Mouse (Mus musculus): ENCODE results near the gene Ankdd1a. TPM values are rescaled to one million over a fixed set of nuclear protein-coding genes. Genes with fewer than 3 reads are reported as not detected.

Ankdd1a gene
- polyA plus RNA-seq, 1 experiment from 2014 or later, result not detected

- Histone ChIP-seq H3K4me3 (ENCODE audit: low read depth, low read length) (no peak overlapping the region), H3K9me3 (ENCODE audit: control insufficient read depth) (no peaks in the 10 kb centered on the region), H3K27me3 (replicated peaks; ENCODE audit: control insufficient read depth, insufficient read depth, low read length) (no peaks in the 10 kb centered on the region), H3K4me1 (replicated peaks; ENCODE audit: control insufficient read depth, insufficient read depth, low read length) (peaks cover 8% of the 10 kb centered on the region), H3K36me3 (ENCODE audit: control insufficient read depth, insufficient read depth) (peaks cover 26% of the 10 kb centered on the region; the same call in 1 of the 2 replicates), H3K4me2 (replicated peaks; ENCODE audit: low read depth) (no peak overlapping the region), H3K9ac (ENCODE audit: low read depth, low read length) (no peak overlapping the region), H3K27ac (ENCODE audit: low read depth, low read length) (no peak overlapping the region)
- no peak for TF ChIP-seq CTCF (IDR thresholded peaks at IDR 0.05; ENCODE audit: low read depth)
- WGBS, result 90% methylated on average over 4 of the region's 4 CpGs
- no peak for ATAC-seq
Measured at GRCm38 (mm10) chr9:65561016-65561415, 41.0 kb upstream of the Ankdd1a start.

- Histone ChIP-seq H3K9ac (ENCODE audit: low read depth, low read length) (no peak overlapping the region), H3K4me3 (ENCODE audit: low read depth, low read length) (no peak overlapping the region), H3K27ac (ENCODE audit: low read depth, low read length) (no peak overlapping the region), H3K9me3 (ENCODE audit: control insufficient read depth) (no peaks in the 10 kb centered on the region), H3K4me2 (replicated peaks; ENCODE audit: low read depth) (no peak overlapping the region), H3K27me3 (replicated peaks; ENCODE audit: control insufficient read depth, insufficient read depth, low read length) (no peaks in the 10 kb centered on the region), H3K4me1 (replicated peaks; ENCODE audit: control insufficient read depth, insufficient read depth, low read length) (peaks cover 8% of the 10 kb centered on the region), H3K36me3 (ENCODE audit: control insufficient read depth, insufficient read depth) (peaks cover 30% of the 10 kb centered on the region; the same call in 1 of the 2 replicates)
- ATAC-seq, result no peak
- 95% methylated on average over 6 of the region's 6 CpGs for WGBS
- TF ChIP-seq CTCF (IDR thresholded peaks at IDR 0.05; ENCODE audit: low read depth), result no peak
Measured at GRCm38 (mm10) chr9:65558806-65559205, 38.8 kb upstream of the Ankdd1a start.

- no peak overlapping the region for H3K27ac ChIP-seq (ENCODE audit: low read depth, low read length)
- peaks cover 3% of the 10 kb centered on the region for H3K4me1 ChIP-seq (replicated peaks; ENCODE audit: control insufficient read depth, insufficient read depth, low read length)
- H3K36me3 ChIP-seq (ENCODE audit: control insufficient read depth, insufficient read depth), result peaks cover 30% of the 10 kb centered on the region; the same call in 1 of the 2 replicates
- no peak overlapping the region for H3K4me2 ChIP-seq (replicated peaks; ENCODE audit: low read depth)
- no peak overlapping the region for H3K4me3 ChIP-seq (ENCODE audit: low read depth, low read length)
- no peak for TF ChIP-seq CTCF (IDR thresholded peaks at IDR 0.05; ENCODE audit: low read depth)
- H3K9me3 ChIP-seq (ENCODE audit: control insufficient read depth), result no peaks in the 10 kb centered on the region
- H3K9ac ChIP-seq (ENCODE audit: low read depth, low read length), result no peak overlapping the region
- no peaks in the 10 kb centered on the region for H3K27me3 ChIP-seq (replicated peaks; ENCODE audit: control insufficient read depth, insufficient read depth, low read length)
- WGBS, result 92% methylated on average over 5 of the region's 5 CpGs
- ATAC-seq, result no peak
Measured at GRCm38 (mm10) chr9:65556979-65557378, 37.0 kb upstream of the Ankdd1a start.

- 95% methylated on average over 8 of the region's 8 CpGs for WGBS
- Histone ChIP-seq H3K36me3 (ENCODE audit: control insufficient read depth, insufficient read depth) (peaks cover 30% of the 10 kb centered on the region; the same call in 1 of the 2 replicates), H3K27ac (ENCODE audit: low read depth, low read length) (no peak overlapping the region), H3K9ac (ENCODE audit: low read depth, low read length) (no peak overlapping the region), H3K4me3 (ENCODE audit: low read depth, low read length) (no peak overlapping the region), H3K27me3 (replicated peaks; ENCODE audit: control insufficient read depth, insufficient read depth, low read length) (no peaks in the 10 kb centered on the region), H3K9me3 (ENCODE audit: control insufficient read depth) (no peaks in the 10 kb centered on the region), H3K4me2 (replicated peaks; ENCODE audit: low read depth) (no peak overlapping the region), H3K4me1 (replicated peaks; ENCODE audit: control insufficient read depth, insufficient read depth, low read length) (0 out of 2 replicates have a peak, but pooled peaks cover under 1% of the 10 kb centered on the region)
- no peak for ATAC-seq
- TF ChIP-seq CTCF (IDR thresholded peaks at IDR 0.05; ENCODE audit: low read depth), result no peak
Measured at GRCm38 (mm10) chr9:65556349-65556748, 36.4 kb upstream of the Ankdd1a start.

GRCm38 (mm10) chr9:65555621-65556020, 35.6 kb upstream of the Ankdd1a start:
- no peak for ATAC-seq
- Histone ChIP-seq H3K27ac (ENCODE audit: low read depth, low read length) (no peak overlapping the region; the same call in 1 of the 2 replicates), H3K27me3 (replicated peaks; ENCODE audit: control insufficient read depth, insufficient read depth, low read length) (no peaks in the 10 kb centered on the region), H3K9ac (ENCODE audit: low read depth, low read length) (no peak overlapping the region), H3K36me3 (ENCODE audit: control insufficient read depth, insufficient read depth) (peaks cover 30% of the 10 kb centered on the region; the same call in 1 of the 2 replicates), H3K4me3 (ENCODE audit: low read depth, low read length) (no peak overlapping the region), H3K4me1 (replicated peaks; ENCODE audit: control insufficient read depth, insufficient read depth, low read length) (0 out of 2 replicates have a peak, but pooled peaks cover 2% of the 10 kb centered on the region), H3K9me3 (ENCODE audit: control insufficient read depth) (no peaks in the 10 kb centered on the region), H3K4me2 (replicated peaks; ENCODE audit: low read depth) (no peak overlapping the region)
- WGBS, result 73% methylated on average over 4 of the region's 4 CpGs
- TF ChIP-seq CTCF (IDR thresholded peaks at IDR 0.05; ENCODE audit: low read depth), result no peak

- no peak overlapping the region for H3K4me2 ChIP-seq (replicated peaks; ENCODE audit: low read depth)
- ATAC-seq, result peak; percentile 32
- no peaks in the 10 kb centered on the region for H3K27me3 ChIP-seq (replicated peaks; ENCODE audit: control insufficient read depth, insufficient read depth, low read length)
- no peak overlapping the region for H3K4me3 ChIP-seq (ENCODE audit: low read depth, low read length)
- no peak overlapping the region for H3K9ac ChIP-seq (ENCODE audit: low read depth, low read length)
- 0 out of 2 replicates have a peak, but pooled peaks cover 2% of the 10 kb centered on the region for H3K4me1 ChIP-seq (replicated peaks; ENCODE audit: control insufficient read depth, insufficient read depth, low read length)
- H3K36me3 ChIP-seq (ENCODE audit: control insufficient read depth, insufficient read depth), result peaks cover 30% of the 10 kb centered on the region; the same call in 1 of the 2 replicates
- peak overlapping the region; percentile 42 for H3K27ac ChIP-seq (ENCODE audit: low read depth, low read length)
- no peak for TF ChIP-seq CTCF (IDR thresholded peaks at IDR 0.05; ENCODE audit: low read depth)
- H3K9me3 ChIP-seq (ENCODE audit: control insufficient read depth), result no peaks in the 10 kb centered on the region
- WGBS, result 12% methylated on average over 5 of the region's 5 CpGs
Measured at GRCm38 (mm10) chr9:65555001-65555405, 35.0 kb upstream of the Ankdd1a start.
